Mouse (Mus musculus): ENCODE results near the gene Creb5.

The Creb5 gene

GRCm38 (mm10) chr6:53429891-53430290 lies 142.8 kb downstream of the Creb5 start:
- no peak for DNase-seq (ENCODE audit: extremely low read depth, low read depth)

- DNase-seq (ENCODE audit: extremely low read depth, low read depth), result no peak
Measured at GRCm38 (mm10) chr6:53445862-53446460, 158.9 kb downstream of the Creb5 start.

- no peak for DNase-seq (ENCODE audit: extremely low read depth, low read depth)
Measured at GRCm38 (mm10) chr6:53447479-53447878, 160.4 kb downstream of the Creb5 start.

- DNase-seq (ENCODE audit: extremely low read depth, low read depth), result no peak
Measured at GRCm38 (mm10) chr6:53448317-53448870, 161.3 kb downstream of the Creb5 start.

- no peak for DNase-seq (ENCODE audit: extremely low read depth, low read depth)
Measured at GRCm38 (mm10) chr6:53449437-53450173, 162.5 kb downstream of the Creb5 start.

GRCm38 (mm10) chr6:53450494-53450893 lies 163.4 kb downstream of the Creb5 start:
- no peak for DNase-seq (ENCODE audit: extremely low read depth, low read depth)

DNA sequence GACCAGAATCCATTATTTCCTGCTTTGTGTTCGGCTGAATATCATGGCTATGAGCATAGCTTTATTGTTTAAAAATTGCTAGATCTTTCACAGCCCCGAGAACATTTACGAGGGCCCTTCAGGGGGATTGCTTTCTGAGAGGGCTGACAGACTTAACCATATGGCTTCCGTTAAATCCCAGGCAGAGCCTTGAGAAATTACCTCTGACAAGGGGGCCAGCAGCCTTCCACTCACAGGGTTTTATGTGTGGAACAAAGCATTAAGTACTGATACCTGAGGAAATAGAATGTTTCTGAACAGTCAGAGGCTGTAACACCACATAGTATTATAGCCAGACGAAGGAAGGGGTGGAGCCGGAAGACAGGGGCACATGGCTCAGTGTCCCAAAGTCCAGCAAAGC lies 165.2 kb downstream of the Creb5 start:
- DNase-seq (ENCODE audit: extremely low read depth, low read depth), result no peak

DNA sequence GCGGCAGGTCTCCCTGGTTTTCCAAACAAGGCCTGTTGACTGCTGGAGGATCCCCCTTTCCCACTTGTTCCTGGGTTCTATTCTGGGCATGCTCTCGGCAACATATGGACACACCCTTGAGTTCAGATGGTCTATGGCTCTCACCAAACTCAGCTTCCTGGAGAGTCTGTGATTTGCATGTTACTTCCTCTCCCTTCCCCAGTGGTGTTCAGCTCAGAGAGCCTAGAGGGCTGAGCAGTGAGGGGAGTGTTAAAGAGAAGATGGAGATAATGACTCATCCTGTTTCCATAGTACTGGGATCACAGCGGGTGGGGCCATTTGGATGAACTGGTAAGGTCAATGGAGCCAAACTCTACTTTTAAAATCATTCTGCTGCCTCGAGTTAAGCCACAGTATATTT lies 168.4 kb downstream of the Creb5 start:
- DNase-seq (ENCODE audit: extremely low read depth, low read depth), result no peak

DNA sequence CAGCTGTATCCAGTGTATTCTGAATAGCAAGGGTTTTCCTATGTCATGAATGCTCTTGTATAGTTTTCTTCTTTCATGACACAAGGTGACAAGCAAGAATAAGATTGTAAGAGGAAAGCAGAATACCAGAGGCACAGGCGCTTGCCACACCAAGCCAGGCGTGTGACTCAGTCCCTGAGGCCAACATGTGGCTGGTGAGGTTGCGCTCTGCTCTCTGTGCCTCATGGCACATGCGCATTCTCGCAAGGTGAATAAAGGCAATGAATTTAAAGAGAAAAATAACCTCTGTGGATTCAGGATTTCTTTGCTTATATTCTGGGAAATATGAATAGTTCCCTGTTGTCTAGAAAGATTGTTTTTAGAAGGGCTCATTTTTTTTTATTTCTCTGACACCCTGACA lies 169.0 kb downstream of the Creb5 start:
- DNase-seq (ENCODE audit: extremely low read depth, low read depth), result no peak

DNA sequence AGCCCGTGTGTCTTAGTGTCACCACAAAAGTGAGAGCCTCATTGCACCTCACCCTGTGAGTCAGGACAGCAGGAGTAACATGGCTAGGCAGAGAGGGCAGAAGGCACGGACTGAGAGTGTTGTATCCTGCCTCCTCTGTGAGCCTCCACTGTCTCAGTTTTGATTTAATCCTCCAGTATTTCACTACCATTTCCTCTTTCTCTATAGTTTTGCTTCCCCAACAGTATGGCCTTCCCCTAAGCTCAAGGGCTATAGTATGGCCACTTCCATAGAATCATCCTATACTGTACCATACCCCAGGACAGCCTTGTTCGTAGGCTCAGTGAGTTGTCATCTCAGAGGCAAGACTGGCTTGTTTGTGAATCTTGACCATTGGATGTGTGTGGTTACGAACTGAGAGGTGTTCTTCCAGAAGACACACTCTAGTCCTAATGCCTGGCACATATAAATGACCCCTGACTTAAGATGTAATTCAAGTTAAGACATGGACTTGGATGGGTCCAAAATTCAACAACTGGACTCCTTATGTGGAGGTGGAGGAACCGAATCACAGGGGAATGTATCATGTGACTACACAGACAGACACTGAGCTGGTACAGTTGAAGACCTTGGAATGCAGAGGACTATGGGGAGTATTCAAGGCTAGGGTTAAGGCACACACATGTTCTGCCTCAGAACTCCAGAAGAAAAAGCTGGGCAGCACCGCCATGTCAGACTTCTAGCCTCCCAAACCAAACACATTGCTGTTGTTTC lies 173.1 kb downstream of the Creb5 start:
- DNase-seq (ENCODE audit: extremely low read depth, low read depth), result no peak

DNA sequence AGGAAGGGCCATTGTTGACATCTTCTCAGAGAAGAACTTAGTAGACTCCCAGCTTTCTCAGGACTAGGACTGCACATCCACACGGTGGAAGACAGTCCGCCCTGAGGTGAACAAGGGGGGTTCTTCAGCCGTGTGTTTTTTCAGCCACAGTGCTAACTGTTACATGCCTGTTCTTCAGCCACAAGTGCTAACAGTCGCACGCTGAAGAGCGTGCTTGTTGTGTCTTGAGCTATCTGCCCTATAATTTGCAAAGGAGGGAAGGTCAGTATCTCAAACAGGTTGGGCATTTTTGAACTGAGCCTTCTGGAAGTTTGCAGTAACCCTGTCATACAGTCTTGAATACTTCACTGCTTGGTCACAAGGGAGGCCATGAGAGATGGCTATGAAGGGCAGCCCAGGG lies 174.0 kb downstream of the Creb5 start:
- DNase-seq (ENCODE audit: extremely low read depth, low read depth), result no peak

DNA sequence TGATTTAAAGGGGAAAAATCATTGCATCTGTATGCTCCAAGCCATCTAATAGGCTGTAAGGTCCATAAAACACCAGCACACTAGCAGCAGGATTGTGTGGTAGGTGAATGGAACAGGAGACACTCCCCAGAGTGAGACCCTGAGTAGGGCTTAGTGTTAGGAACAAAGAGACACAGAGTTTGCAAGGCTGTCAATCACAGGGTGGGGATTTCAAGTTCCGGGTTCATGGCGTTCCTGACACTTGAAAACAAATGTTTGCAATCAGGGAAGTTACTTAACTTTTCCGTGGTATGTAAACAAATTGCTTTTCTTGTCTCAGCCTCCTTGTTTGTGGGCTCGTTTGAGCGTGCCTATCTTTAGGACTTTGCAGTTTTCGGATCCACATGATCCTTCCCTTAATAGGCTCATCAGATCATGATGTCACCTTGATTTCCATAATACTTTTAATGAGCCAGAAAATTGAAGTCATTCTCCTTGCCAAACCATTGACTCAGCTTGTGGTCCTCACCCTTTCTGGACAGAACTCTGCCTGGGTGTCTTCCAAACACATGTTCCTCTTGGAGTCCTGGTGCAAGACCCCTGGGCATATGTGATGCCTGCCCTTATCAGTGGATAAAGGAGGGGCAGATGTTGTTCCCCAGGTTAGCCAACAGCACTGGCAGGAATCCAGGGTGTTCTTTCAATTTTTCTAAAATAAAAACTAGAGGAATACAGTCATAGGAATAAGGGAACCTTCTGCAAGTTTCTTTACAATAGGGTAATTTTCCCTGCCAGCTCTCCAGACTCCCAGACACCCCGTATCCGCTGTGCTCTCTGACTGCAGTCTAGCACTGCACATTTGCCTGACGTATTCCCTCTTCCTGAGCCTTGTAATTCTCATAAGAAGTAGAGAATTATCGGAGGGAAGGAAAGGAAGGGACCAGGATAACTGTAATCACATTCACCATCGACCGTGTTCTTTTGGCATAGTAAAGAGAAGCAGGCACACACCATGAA lies 175.0 kb downstream of the Creb5 start:
- no peak for DNase-seq (ENCODE audit: extremely low read depth, low read depth)

GRCm38 (mm10) chr6:53462802-53463201 lies 175.7 kb downstream of the Creb5 start:
- DNase-seq (ENCODE audit: extremely low read depth, low read depth), result no peak

DNA sequence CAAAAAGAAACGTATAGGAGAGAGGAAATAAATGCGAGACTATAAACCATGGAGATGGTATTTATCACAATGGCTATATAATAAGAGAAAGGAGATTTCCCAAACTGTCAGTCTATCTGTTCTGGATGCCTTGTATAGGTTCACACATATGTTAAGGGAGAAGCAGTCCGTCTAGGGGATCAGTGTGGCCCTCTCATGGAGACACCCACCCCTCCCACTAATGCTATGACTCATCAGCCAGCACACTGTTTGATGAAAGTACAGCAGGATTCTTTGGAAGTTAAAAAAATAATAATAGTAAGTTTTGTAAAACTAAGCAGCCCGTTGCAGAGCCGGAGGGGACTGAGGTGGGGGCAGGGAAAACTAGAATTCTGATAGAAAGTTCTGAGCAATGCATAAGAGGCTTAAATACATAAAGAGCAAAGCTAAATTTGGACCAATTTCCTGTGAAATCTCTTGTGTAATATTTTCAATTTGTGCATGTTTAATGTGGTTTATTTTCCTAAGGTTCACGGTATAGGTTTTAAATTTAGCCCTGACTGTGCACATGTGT lies 176.3 kb downstream of the Creb5 start:
- DNase-seq (ENCODE audit: extremely low read depth, low read depth), result no peak

DNA sequence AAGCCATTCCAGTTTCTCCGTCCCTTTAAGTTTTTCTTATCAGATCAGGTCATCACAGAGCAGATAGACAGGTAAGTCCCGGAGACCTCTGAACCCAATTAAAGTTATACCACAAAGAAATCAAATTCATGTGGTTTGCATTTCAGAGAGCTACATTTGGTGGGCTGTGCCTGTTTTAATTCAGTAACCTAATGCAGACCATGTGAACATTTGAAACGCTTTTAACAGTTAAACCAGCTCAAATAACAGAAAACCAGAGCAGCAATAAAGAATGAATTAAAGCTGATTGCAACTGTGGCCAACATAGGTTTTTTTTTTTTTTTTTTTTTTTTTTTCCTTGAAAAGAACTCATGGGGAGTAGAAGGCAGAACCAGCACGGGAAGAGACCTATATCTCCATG lies 182.1 kb downstream of the Creb5 start:
- DNase-seq (ENCODE audit: extremely low read depth, low read depth), result no peak

GRCm38 (mm10) chr6:53469703-53470102 lies 182.6 kb downstream of the Creb5 start:
- no peak for DNase-seq (ENCODE audit: extremely low read depth, low read depth)

DNA sequence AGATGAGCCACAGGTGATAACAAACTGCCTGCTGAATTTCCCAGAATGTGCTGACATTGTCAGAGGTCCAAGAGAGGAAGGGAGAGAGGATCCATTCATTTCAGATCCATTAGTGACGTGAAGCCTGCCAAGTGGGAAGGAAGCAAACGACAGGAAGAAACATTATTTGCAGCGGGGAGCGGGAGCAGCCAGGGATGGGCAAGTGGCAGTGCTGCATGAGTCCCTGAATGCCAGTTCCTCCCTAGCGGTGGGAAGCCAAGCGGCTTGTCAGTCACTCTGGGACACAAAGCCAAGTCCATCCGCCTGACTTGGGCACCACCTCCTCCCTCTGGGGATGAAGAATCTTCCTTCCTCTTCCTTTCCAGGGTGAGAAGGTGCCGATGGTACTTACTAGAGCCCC lies 183.5 kb downstream of the Creb5 start:
- DNase-seq (ENCODE audit: extremely low read depth, low read depth), result no peak

DNA sequence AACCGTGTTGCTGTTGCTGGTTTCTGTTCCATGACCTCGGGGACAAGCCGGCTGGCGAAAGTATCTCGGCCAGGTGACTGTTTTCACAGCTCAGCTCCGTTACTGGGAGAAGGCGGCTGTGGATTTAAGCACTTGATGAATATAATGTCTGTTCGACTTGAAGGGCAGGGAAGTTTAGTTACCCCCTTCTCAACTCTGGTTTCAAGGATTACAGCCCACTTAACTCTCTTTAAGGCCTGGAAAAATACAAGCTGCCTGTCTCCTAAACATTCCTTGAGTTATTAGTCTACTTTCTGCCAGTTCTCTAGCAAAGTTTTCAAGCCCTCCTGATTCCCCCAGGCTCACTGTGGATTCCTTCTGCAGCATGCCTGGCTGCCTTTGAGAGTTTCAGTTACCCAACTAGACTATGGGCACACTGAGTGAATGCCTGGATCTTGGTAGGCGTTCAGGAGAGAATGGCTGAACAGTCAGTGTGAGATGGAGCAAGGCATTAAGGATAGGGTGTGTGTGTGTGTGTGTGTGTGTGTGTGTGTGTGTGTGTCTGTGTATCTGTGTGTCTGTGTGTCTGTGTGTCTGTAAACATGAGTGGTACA lies 184.0 kb downstream of the Creb5 start:
- DNase-seq (ENCODE audit: extremely low read depth, low read depth), result no peak

- no peak for DNase-seq (ENCODE audit: extremely low read depth, low read depth)
Measured at GRCm38 (mm10) chr6:53472751-53473150, 185.7 kb downstream of the Creb5 start.

GRCm38 (mm10) chr6:53477501-53477900 lies 190.4 kb downstream of the Creb5 start:
- DNase-seq (ENCODE audit: extremely low read depth, low read depth), result no peak
